Mouse (Mus musculus): ENCODE measurements around the gene Zfp446. TPM values are rescaled to one million over a fixed set of nuclear protein-coding genes. Genes with fewer than 3 reads are reported as not detected.

The Zfp446 gene
- total and polyA plus RNA-seq, 3 experiments: 7.8 to 12.9 (median 12.8) TPM

DNA sequence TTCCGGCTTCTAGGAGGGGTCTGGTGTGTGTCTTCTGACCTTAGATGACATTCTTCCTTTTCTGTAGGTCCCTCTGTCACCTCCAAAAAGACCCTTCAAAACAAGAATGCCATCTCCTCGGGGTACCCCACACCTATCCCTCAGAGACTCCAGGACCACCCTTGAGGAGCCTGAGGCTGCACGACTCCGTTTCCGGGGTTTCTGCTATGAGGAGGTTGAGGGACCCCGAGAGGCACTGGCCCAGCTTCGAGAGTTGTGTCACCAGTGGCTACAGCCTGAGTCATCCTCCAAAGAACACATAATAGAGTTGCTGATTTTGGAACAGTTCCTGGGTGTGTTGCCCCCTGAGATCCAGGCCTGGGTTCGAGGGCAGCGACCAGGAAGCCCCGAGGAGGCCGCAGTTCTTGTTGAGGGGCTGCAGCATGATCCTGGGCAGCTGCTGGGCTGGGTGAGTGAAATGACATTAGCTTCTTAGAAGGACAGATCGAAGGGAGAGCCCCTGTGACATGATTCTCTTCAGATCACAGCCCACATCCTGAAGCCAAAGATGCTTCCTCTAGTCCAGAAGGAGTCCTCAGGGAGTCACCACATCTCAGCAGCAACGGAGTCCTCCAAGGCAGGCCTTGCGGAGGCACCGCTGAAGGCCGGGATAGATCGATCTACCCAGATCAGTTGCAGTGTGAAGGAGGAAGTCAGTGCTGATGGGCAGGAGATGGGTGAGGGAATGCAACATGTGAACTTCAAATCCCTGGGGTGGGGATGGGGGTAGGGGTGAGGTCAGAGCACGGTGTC is 1.5 kb downstream of the Zfp446 start:
- Histone ChIP-seq H3K27ac (ENCODE audit: insufficient read depth, low read depth) (peak overlapping the region; percentile 60), H3K9ac (ENCODE audit: insufficient read depth, low read depth) (peak overlapping the region; percentile 64), H3K4me3 (replicated peaks in 1 of 3; ENCODE audit: low read depth in 2 of 3, low read length in 2 of 3, poor library complexity in 1 of 3) (peak overlapping the region; percentile 2 to 73 (median 29))

DNA sequence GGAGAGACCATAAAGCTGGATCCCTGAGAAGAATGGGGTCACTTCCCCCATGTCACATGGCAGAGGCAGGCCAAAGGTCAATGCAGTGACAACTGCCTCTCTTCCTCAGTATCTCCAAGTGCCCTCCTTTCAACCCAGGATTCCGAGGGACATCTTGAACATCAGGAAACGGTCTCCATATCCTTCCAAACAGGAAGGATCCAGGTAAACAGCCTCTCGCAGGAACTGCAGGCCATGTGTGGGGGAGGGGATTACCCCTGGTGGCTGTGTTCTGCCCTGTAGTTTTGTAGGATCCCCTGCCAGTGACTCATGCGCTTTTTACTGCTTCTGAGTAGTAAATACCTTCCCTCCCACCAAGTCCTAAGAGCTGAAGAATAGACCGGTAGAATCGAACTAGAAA is 2.1 kb downstream of the Zfp446 start:
- H3K27ac ChIP-seq (ENCODE audit: insufficient read depth, low read depth): peak overlapping the region; percentile 60
- peak overlapping the region; percentile 29 to 73 (median 51) for H3K4me3 ChIP-seq (replicated peaks in 1 of 3; ENCODE audit: low read depth in 2 of 3, low read length in 2 of 3, poor library complexity in 1 of 3)
- peaks cover 10 to 31% of the 10 kb centered on the region in 2 experiments; a peak in 3 of 4 replicates for H3K4me1 ChIP-seq (ENCODE audit: control insufficient read depth in 1 of 2, insufficient read depth in 2 of 2)
- dilution Hi-C loops (cut with MboI; ENCODE audit: extremely low pct_ligation_motif_present, extremely low pct_unique_long_range_greater_than_20kb, low sequenced_read_pairs) (no loop called here), in situ Hi-C loops (cut with MboI; ENCODE audit: low pct_ligation_motif_present, low pct_unique_long_range_greater_than_20kb, low sequenced_read_pairs) (loop anchor here (10.0 kb wide), 1 partner anchor 55 kb away; the partner anchor contains the start of genes Rnf225 and Rps5)
- peak; percentile 67 for DNase-seq (ENCODE audit: extremely low read depth)
- H3K79me2 ChIP-seq (replicated peaks; ENCODE audit: control insufficient read depth, extremely low read depth, insufficient read depth, poor library complexity, severe bottlenecking): no peaks in the 10 kb centered on the region
- no peaks in the 10 kb centered on the region for H3K27me3 ChIP-seq (replicated peaks)
- TF ChIP-seq MXI1 (IDR thresholded peaks at IDR 0.05; ENCODE audit: low read depth, low read length) (no peak), NELFE (IDR thresholded peaks at IDR 0.05; ENCODE audit: low read depth, low read length) (no peak), CHD2 (IDR thresholded peaks at IDR 0.05; ENCODE audit: low read length) (peak; percentile 72), ELF1 (IDR thresholded peaks at IDR 0.05; ENCODE audit: low read depth, low read length) (0 out of 2 replicates have a peak, but pooled peaks have one; percentile 11), SIN3A (IDR thresholded peaks at IDR 0.05; ENCODE audit: low read length) (0 out of 2 replicates have a peak, but pooled peaks have one; percentile 35)
- no peaks in the 10 kb centered on the region for H3K9me3 ChIP-seq (replicated peaks; ENCODE audit: low read length)
- peak overlapping the region; percentile 35; the same call in 1 of the 2 replicates for H3K9ac ChIP-seq (ENCODE audit: insufficient read depth, low read depth)
- peaks cover 12 to 30% of the 10 kb centered on the region in 2 experiments for H3K36me3 ChIP-seq (replicated peaks in 1 of 2; ENCODE audit: control insufficient read depth in 1 of 2, insufficient read depth in 1 of 2, low read length in 1 of 2)
- peak overlapping the region; percentile 16; the same call in 1 of the 2 replicates for H3K4me2 ChIP-seq (ENCODE audit: insufficient read depth, low read depth, poor library complexity, severe bottlenecking)

More for the DNA sequence above, 1.5 kb downstream of the Zfp446 start:
- TF ChIP-seq BHLHE40 (IDR thresholded peaks at IDR 0.05; ENCODE audit: low read depth, low read length) (peak; percentile 5; the same call in 1 of the 2 replicates), EP300 (IDR thresholded peaks at IDR 0.05; ENCODE audit: low read length) (no peak), SMC3 (IDR thresholded peaks at IDR 0.05; ENCODE audit: low read depth, low read length) (no peak), USF2 (conservative IDR thresholded peaks at IDR 0.05; ENCODE audit: low read depth, low read length) (no peak), JUN (IDR thresholded peaks at IDR 0.05; ENCODE audit: insufficient read depth, low read depth, low read length) (no peak), ETS1 (conservative IDR thresholded peaks at IDR 0.05; ENCODE audit: low read depth, low read length) (0 out of 2 replicates have a peak, but pooled peaks have one; percentile 10)
- no peaks in the 10 kb centered on the region for H3K27me3 ChIP-seq (replicated peaks)
- DNase-seq (ENCODE audit: extremely low read depth): peak; percentile 60
- no peaks in the 10 kb centered on the region for H3K9me3 ChIP-seq (replicated peaks; ENCODE audit: low read length)
- peak overlapping the region; percentile 58 for H3K4me2 ChIP-seq (ENCODE audit: insufficient read depth, low read depth, poor library complexity, severe bottlenecking)
- H3K79me2 ChIP-seq (replicated peaks; ENCODE audit: control insufficient read depth, extremely low read depth, insufficient read depth, poor library complexity, severe bottlenecking): no peaks in the 10 kb centered on the region
- dilution Hi-C loops (cut with MboI; ENCODE audit: extremely low pct_ligation_motif_present, extremely low pct_unique_long_range_greater_than_20kb, low sequenced_read_pairs) (no loop called here), in situ Hi-C loops (cut with MboI; ENCODE audit: low pct_ligation_motif_present, low pct_unique_long_range_greater_than_20kb, low sequenced_read_pairs) (no loop called here)
- H3K36me3 ChIP-seq (replicated peaks in 1 of 2; ENCODE audit: control insufficient read depth in 1 of 2, insufficient read depth in 1 of 2, low read length in 1 of 2): peaks cover 12 to 25% of the 10 kb centered on the region in 2 experiments
- peaks cover 10 to 31% of the 10 kb centered on the region in 2 experiments; a peak in 3 of 4 replicates for H3K4me1 ChIP-seq (ENCODE audit: control insufficient read depth in 1 of 2, insufficient read depth in 2 of 2)

Data from CH12.LX (cell line).